ENCODE assay signal across 11 mouse cellular contexts in the genomic region with DNA sequence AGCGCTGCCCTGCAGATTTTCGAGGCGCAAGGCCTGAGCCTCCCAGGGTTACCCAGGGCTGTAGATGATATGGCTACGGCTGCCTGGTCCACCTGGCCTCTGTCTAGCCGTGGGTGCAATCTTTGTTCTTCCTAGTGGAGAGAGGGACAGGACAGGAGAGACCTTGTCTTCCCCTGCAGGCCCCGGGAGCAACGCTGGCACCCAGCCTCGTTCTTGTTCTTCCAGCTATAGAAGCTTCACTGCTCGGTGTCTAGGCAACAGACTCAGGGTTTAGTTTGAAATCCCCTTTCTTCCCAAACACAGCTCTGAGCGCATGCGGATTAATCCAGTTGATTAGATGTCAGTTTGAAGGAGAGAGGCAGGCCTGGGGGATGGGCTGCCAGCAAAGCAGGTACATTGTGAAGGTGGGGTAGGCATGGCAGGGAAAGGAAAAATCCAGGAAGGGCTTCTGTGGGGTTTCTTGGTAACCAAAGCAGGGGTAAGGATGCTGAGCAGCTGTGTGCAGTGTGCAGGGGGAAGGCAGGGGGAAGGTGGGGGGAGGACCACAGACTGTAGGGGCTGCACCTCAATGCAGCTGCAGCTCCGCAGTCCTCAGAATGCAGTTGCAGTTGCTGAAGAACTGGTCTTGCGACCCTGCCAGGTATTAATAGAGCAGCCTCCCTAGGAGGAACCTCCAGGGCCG. TPM values are rescaled to one million over a fixed set of nuclear protein-coding genes. Genes with fewer than 3 reads are reported as not detected.
DNase-seq lines count a peak whose midpoint lies in the region; ATAC-seq and TF ChIP-seq lines count a peak whose summit lies in the region.
"Had no signal": no experiment of that assay in that cellular context is flagged by ENCODE, and none has a peak within 500 bp of the region (broad histone marks: within the 10 kb centered on the region; RNA-seq: fewer than 3 reads in every experiment).

No protein-coding gene starts in this region.

- H3K4me2 ChIP-seq in forebrain, embryonic 15.5 days (replicated peaks): peak overlapping the region; percentile 6
- H3K4me2 ChIP-seq in intestine, embryonic 15.5 days (replicated peaks): no peak overlapping the region

- DNase-seq in embryo, embryonic 10 days (ENCODE audit: low spot score): peak; percentile 42
- no peak for DNase-seq in embryo, embryonic 11 days
- peak; percentile 65 for DNase-seq in layer of hippocampus, adult 9-11 months
- no peak for DNase-seq in gastrocnemius, adult 2 months
- no peak for DNase-seq in gastrocnemius, adult 18-20 months (ENCODE audit: low spot score)

- intact Hi-C loops in gastrocnemius, adult 2 months (cut with DNase I): no loop called here

- TF ChIP-seq CTCF in olfactory bulb, adult 2 months (IDR thresholded peaks at IDR 0.05; ENCODE audit: insufficient read depth, low read depth, low read length): no peak
- TF ChIP-seq CTCF in gastrocnemius, adult 2 months (IDR thresholded peaks at IDR 0.05): no peak

- 14% methylated on average over 14 of the region's 14 CpGs for WGBS in forebrain, embryonic 15.5 days
- WGBS in olfactory bulb, adult 2 months: 20% methylated on average over 14 of the region's 14 CpGs
- 59% methylated on average over 14 of the region's 14 CpGs for WGBS in intestine, embryonic 15.5 days

- peaks cover 27% of the 10 kb centered on the region for H3K4me1 ChIP-seq in forebrain, embryonic 15.5 days
- peaks cover 39% of the 10 kb centered on the region for H3K4me1 ChIP-seq in olfactory bulb, adult 2 months (ENCODE audit: control insufficient read depth, insufficient read depth, low read length)
- peaks cover 8% of the 10 kb centered on the region; the same call in 1 of the 2 replicates for H3K4me1 ChIP-seq in intestine, embryonic 15.5 days (replicated peaks)

- H3K27ac ChIP-seq in forebrain, embryonic 15.5 days (replicated peaks): peak overlapping the region; percentile 92
- peak overlapping the region; percentile 91 for H3K27ac ChIP-seq in olfactory bulb, adult 2 months (ENCODE audit: insufficient read depth, low read depth, low read length)
- H3K27ac ChIP-seq in gastrocnemius, adult 2 months: no peak overlapping the region
- H3K27ac ChIP-seq in intestine, embryonic 15.5 days: no peak overlapping the region
- H3K27ac ChIP-seq: liver, embryonic 14.5 days had no signal

- peak overlapping the region; percentile 34 for H3K9ac ChIP-seq in forebrain, embryonic 15.5 days (replicated peaks)
- no peak overlapping the region for H3K9ac ChIP-seq in intestine, embryonic 15.5 days
- H3K9ac ChIP-seq: liver, embryonic 14.5 days had no signal

- H3K9me3 ChIP-seq in forebrain, embryonic 15.5 days: no peaks in the 10 kb centered on the region
- no peaks in the 10 kb centered on the region for H3K9me3 ChIP-seq in intestine, embryonic 15.5 days

- H3K27me3 ChIP-seq in forebrain, embryonic 15.5 days: no peaks in the 10 kb centered on the region
- no peaks in the 10 kb centered on the region for H3K27me3 ChIP-seq in intestine, embryonic 15.5 days (replicated peaks)

- ATAC-seq in forebrain, embryonic 15.5 days (replicated peaks): peak; percentile 82
- no peak for ATAC-seq in intestine, embryonic 15.5 days

- H3K4me3 ChIP-seq in forebrain, embryonic 15.5 days: no peak overlapping the region
- no peak overlapping the region for H3K4me3 ChIP-seq in olfactory bulb, adult 2 months (ENCODE audit: insufficient read depth, low read depth, low read length)
- H3K4me3 ChIP-seq in gastrocnemius, adult 2 months: no peak overlapping the region
- no peak overlapping the region for H3K4me3 ChIP-seq in intestine, embryonic 15.5 days (replicated peaks)

- H3K36me3 ChIP-seq in forebrain, embryonic 15.5 days: no peaks in the 10 kb centered on the region
- no peaks in the 10 kb centered on the region for H3K36me3 ChIP-seq in intestine, embryonic 15.5 days

- no peak for TF ChIP-seq POLR2A in olfactory bulb, adult 2 months (IDR thresholded peaks at IDR 0.05; ENCODE audit: insufficient read depth, low read depth, low read length)

RNA-seq across cellular contexts. Expression of a gene that starts 1.2 kb away (rescaled TPM):
- polyA plus RNA-seq in forebrain, embryonic 15.5 days (2015; fragmentation: Nextera tagmentation; extraction: Ambion mirVana): 6.5 and 6.7 TPM in 2 replicates
- polyA plus RNA-seq in olfactory bulb, adult 2 months (2012; ENCODE audit: insufficient read depth, insufficient read length, low replicate concordance, missing spikeins): not detected in 2 replicates
- 1,000 to 10,000 TPM in 1 of 2 experiments, 100 to 1,000 TPM in 1; 520 to 1,662 TPM for total RNA-seq in gastrocnemius, adult 2 months (2021)
- total RNA-seq in gastrocnemius, adult 18-20 months (2021): 100 to 1,000 TPM; 739 to 933 TPM
- polyA plus RNA-seq in intestine, embryonic 15.5 days (2015; fragmentation: Nextera tagmentation; extraction: Ambion mirVana): 0.83 and 1.6 TPM in 2 replicates
- polyA plus RNA-seq: spleen, adult 2 months had no signal

RNA-seq across cellular contexts. Expression of a gene that starts 18.9 kb away (rescaled TPM):
- polyA plus RNA-seq in forebrain, embryonic 15.5 days (2015; fragmentation: Nextera tagmentation; extraction: Ambion mirVana): not detected in 2 replicates
- polyA plus RNA-seq in olfactory bulb, adult 2 months (2012; ENCODE audit: insufficient read depth, insufficient read length, low replicate concordance, missing spikeins): not detected in 2 replicates
- not detected for total RNA-seq in gastrocnemius, adult 2 months (2021)
- not detected for total RNA-seq in gastrocnemius, adult 18-20 months (2021)
- polyA plus RNA-seq in intestine, embryonic 15.5 days (2015; fragmentation: Nextera tagmentation; extraction: Ambion mirVana): not detected in 2 replicates
- polyA plus RNA-seq: frontal cortex, adult 2 months; liver, embryonic 14.5 days; spleen, adult 2 months had no signal

RNA-seq across cellular contexts. Expression of a gene that starts 19.7 kb away (rescaled TPM):
- polyA plus RNA-seq in forebrain, embryonic 15.5 days (2015; fragmentation: Nextera tagmentation; extraction: Ambion mirVana): 67.1 and 70.8 TPM in 2 replicates
- polyA plus RNA-seq in olfactory bulb, adult 2 months (2012; ENCODE audit: insufficient read depth, insufficient read length, low replicate concordance, missing spikeins): not detected in 2 replicates
- 10 to 100 TPM; 18.1 to 19.9 TPM for total RNA-seq in gastrocnemius, adult 2 months (2021)
- 10 to 100 TPM; 18.4 to 19.0 TPM for total RNA-seq in gastrocnemius, adult 18-20 months (2021)
- 83.1 and 84.9 TPM in 2 replicates for polyA plus RNA-seq in intestine, embryonic 15.5 days (2015; fragmentation: Nextera tagmentation; extraction: Ambion mirVana)

RNA-seq across cellular contexts. Expression of a gene that starts 28.9 kb away (rescaled TPM):
- 1.0 and 1.3 TPM in 2 replicates for polyA plus RNA-seq in forebrain, embryonic 15.5 days (2015; fragmentation: Nextera tagmentation; extraction: Ambion mirVana)
- not detected in 2 replicates for polyA plus RNA-seq in olfactory bulb, adult 2 months (2012; ENCODE audit: insufficient read depth, insufficient read length, low replicate concordance, missing spikeins)
- total RNA-seq in gastrocnemius, adult 2 months (2021): 100 to 1,000 TPM; 109 to 348 TPM
- total RNA-seq in gastrocnemius, adult 18-20 months (2021): 100 to 1,000 TPM; 174 to 189 TPM
- polyA plus RNA-seq in intestine, embryonic 15.5 days (2015; fragmentation: Nextera tagmentation; extraction: Ambion mirVana): 0.27 and 0.44 TPM in 2 replicates

RNA-seq across cellular contexts. Expression of a gene that starts 59.5 kb away (rescaled TPM):
- 3.8 and 5.5 TPM in 2 replicates for polyA plus RNA-seq in forebrain, embryonic 15.5 days (2015; fragmentation: Nextera tagmentation; extraction: Ambion mirVana)
- not detected in 2 replicates for polyA plus RNA-seq in olfactory bulb, adult 2 months (2012; ENCODE audit: insufficient read depth, insufficient read length, low replicate concordance, missing spikeins)
- under 1 TPM in 1 of 2 experiments, not detected in 1; 0.25 TPM for total RNA-seq in gastrocnemius, adult 2 months (2021)
- total RNA-seq in gastrocnemius, adult 18-20 months (2021): under 1 TPM in 1 of 2 experiments, not detected in 1; 0.50 TPM
- 2.2 and 2.3 TPM in 2 replicates for polyA plus RNA-seq in intestine, embryonic 15.5 days (2015; fragmentation: Nextera tagmentation; extraction: Ambion mirVana)

Comparison
In these comparisons a context has a peak if more than half of its experiments do, and no peak if none do; other contexts are left out.
1. DNase-seq: peak in embryo, embryonic 10 days (single experiment) and layer of hippocampus, adult 9-11 months (single experiment); none in embryo, embryonic 11 days (single experiment), gastrocnemius, adult 2 months (single experiment) and gastrocnemius, adult 18-20 months (single experiment).
2. H3K27ac ChIP-seq: peak in forebrain, embryonic 15.5 days (single experiment) and olfactory bulb, adult 2 months (single experiment); none in gastrocnemius, adult 2 months (single experiment) and intestine, embryonic 15.5 days (single experiment).
3. RNA of a gene that starts 19.7 kb away (polyA plus RNA-seq): 83.1 to 84.9 TPM in intestine, embryonic 15.5 days and 67.1 to 70.8 TPM in forebrain, embryonic 15.5 days; not detected in olfactory bulb, adult 2 months; every median in the first group is over 10 times any median in the second.